Mouse (Mus musculus) erythroblast, embryonic 14.5 days (primary cell): Measurements from ENCODE around the gene Olfr458.

Source experiments
- GATA1 ChIP-seq: IDR thresholded peaks from 2 replicates; pipeline ENCODE4 v1.6.1; 2012; ENCODE audit warnings: low read length, inconsistent platforms, mixed read lengths
- TAL1 ChIP-seq: IDR thresholded peaks from 3 replicates; pipeline ENCODE4 v1.6.1; 2012; ENCODE audit warnings: low read length, inconsistent platforms, mixed read lengths

- TF ChIP-seq GATA1 (no peak), TAL1 (no peak)
Observed at GRCm38 (mm10) chr6:42433554-42433953, 31.4 kb downstream of the Olfr458 start.
